Mouse (Mus musculus) ES-E14 (cell line): ENCODE measurements at regions not wholly inside any gene's neighbourhood (a gene's known extent, or its start where the extent isn't known, plus 50 kb on each side); places are given as distances from the start of the nearest gene placed in this dataset.
A peak's percentile ranks its signal among the peaks of the same experiment; 100 is the strongest.

Experiments used
- DNase-seq: peaks from one replicate; pipeline ENCODE4 v3.0.0-alpha.2; 2013; ENCODE audit warnings: low read depth, low spot score
- H3K27ac ChIP-seq: 2 replicates; pipeline ENCODE4 v1.5.1; 2012; ENCODE audit warnings: low read depth, mild to moderate bottlenecking, low read length, moderate library complexity, mixed read lengths; ENCODE audit not compliant: poor library complexity, insufficient read depth, severe bottlenecking
- H3K36me3 ChIP-seq: 2 replicates; pipeline ENCODE4 v1.6.1; 2012; ENCODE audit warnings: mild to moderate bottlenecking, low read length, moderate library complexity, mixed read lengths; ENCODE audit not compliant: control insufficient read depth, poor library complexity, insufficient read depth, severe bottlenecking
- H3K4me1 ChIP-seq, 2 experiments: fragments of 150-350 bp in 1 of 2; sonication (generic) in 1 of 2; 2 replicates each; pipeline ENCODE4 v1.6.1; 2012; ENCODE audit warnings: low read length in 2 of 2, mild to moderate bottlenecking in 1 of 2, mixed read lengths in 1 of 2; ENCODE audit not compliant: control insufficient read depth in 2 of 2, insufficient read depth in 2 of 2, poor library complexity in 1 of 2
- H3K4me3 ChIP-seq, 2 experiments: fragments of 150-350 bp in 1 of 2; sonication (generic) in 1 of 2; 2 replicates each; pipeline ENCODE4 v1.5.1; 2012; ENCODE audit warnings: low read length in 2 of 2, low read depth in 1 of 2, mild to moderate bottlenecking in 1 of 2, mixed read lengths in 1 of 2; ENCODE audit not compliant: insufficient read depth in 1 of 2, poor library complexity in 1 of 2, severe bottlenecking in 1 of 2
- H3K9ac ChIP-seq: 2 replicates; pipeline ENCODE4 v1.6.1; 2012; ENCODE audit warnings: low read depth, mild to moderate bottlenecking, low read length, mixed read lengths; ENCODE audit not compliant: poor library complexity, insufficient read depth, severe bottlenecking
- H3K9me3 ChIP-seq: fragments of 150-350 bp; sonication (generic); 2 replicates; pipeline ENCODE4 v1.6.1; 2012; ENCODE audit warnings: low read depth, mild to moderate bottlenecking, low read length; ENCODE audit not compliant: control insufficient read depth, insufficient read depth
- CHD2 ChIP-seq: IDR thresholded peaks from 2 replicates; pipeline ENCODE4 v1.6.1; 2014; ENCODE audit warnings: mild to moderate bottlenecking, low read depth, low read length, inconsistent platforms
- HCFC1 ChIP-seq: IDR thresholded peaks from 2 replicates; pipeline ENCODE4 v1.6.1; 2012; ENCODE audit warnings: low read length, inconsistent platforms, borderline replicate concordance; ENCODE audit not compliant: insufficient read depth
- MAFK ChIP-seq: IDR thresholded peaks from 2 replicates; pipeline ENCODE4 v1.6.1; 2014; ENCODE audit warnings: mild to moderate bottlenecking, low read depth, low read length, inconsistent platforms; ENCODE audit not compliant: insufficient read depth
- ZC3H11A ChIP-seq: IDR thresholded peaks from 2 replicates; pipeline ENCODE4 v1.6.1; 2012; ENCODE audit warnings: low read depth, mild to moderate bottlenecking, inconsistent platforms, low read length, borderline replicate concordance
- ZNF384 ChIP-seq: IDR thresholded peaks from 2 replicates; pipeline ENCODE4 v1.6.1; 2012; ENCODE audit warnings: low read depth, low read length, inconsistent platforms
- in situ Hi-C, 2 experiments: fragments of 600-800 bp; cut with MboI; formaldehyde crosslinking; loops; one replicate each; pipeline ENCODE4 v1.15.1; 2025; ENCODE audit warnings: low sequenced_read_pairs in 2 of 2, inconsistent platforms in 1 of 2; ENCODE audit not compliant: unreplicated experiment in 2 of 2

DNA sequence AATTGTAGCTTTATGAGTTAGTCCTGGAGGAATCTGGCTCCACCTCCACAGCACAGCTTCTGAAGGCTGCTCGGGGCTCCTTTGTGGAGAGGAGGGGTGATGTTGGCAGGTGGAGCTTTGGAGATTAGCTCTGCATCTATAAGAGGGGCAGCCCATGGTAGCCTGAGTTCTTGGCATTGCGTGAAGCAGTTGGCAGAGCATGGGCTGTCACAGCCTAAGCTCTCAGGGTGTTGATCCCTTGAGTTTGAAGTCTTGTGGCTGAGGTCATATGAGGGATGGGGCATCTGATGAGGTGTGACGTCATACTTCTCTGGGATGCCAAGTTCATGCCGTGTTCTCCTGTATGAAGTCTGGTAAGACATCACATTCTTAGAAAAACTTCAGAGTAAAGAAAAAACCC lies 109.5 kb downstream of the Sec23ip start:
- Histone ChIP-seq H3K9ac (no peak overlapping the region), H3K36me3 (no peaks in the 10 kb centered on the region), H3K27ac (no peak overlapping the region), H3K9me3 (no peaks in the 10 kb centered on the region), H3K4me1 (no peaks in the 10 kb centered on the region), H3K4me3 (no peak overlapping the region)
- DNase-seq = no peak
- in situ Hi-C loops = no loop called here
- TF ChIP-seq ZNF384 (no peak), HCFC1 (no peak), CHD2 (no peak), ZC3H11A (no peak), MAFK (no peak)

DNA sequence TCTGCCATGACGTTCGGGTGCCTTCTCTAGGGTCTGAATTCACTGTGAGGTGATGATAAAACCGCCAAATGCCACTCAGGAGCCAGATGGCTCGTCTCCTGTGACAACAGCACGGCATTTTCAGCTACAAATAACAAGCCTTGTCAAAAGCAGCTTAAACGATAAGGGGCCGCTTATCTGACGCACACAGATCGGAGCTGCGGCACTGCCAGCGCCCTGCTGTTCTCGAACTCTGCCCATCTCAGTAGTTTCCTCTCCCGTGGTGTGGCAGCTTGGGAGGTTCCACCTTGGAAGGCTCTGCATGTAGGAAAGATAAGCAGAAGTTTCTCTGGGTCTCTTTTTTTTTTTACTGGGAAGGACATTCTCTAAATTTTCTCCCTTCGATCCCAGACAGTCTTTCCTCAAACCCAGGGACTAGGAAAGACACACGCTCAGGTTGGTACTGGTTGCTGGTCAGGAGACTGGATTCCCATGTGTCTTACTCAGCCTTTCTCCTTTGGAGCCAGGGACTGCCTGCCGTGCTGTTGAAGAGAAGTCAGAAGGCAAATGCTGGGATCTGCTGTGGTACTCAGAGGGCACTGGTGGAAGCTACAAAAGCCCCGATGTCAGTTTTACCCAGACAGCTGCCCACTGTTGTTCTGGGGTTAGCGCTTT lies 110.1 kb downstream of the Sec23ip start:
- in situ Hi-C loops = no loop called here
- Histone ChIP-seq H3K4me1 (no peaks in the 10 kb centered on the region), H3K36me3 (no peaks in the 10 kb centered on the region), H3K9ac (no peak overlapping the region), H3K9me3 (no peaks in the 10 kb centered on the region), H3K27ac (no peak overlapping the region), H3K4me3 (no peak overlapping the region)
- TF ChIP-seq ZNF384 = no peak
- TF ChIP-seq ZC3H11A = no peak
- TF ChIP-seq MAFK = no peak
- TF ChIP-seq HCFC1 = no peak
- TF ChIP-seq CHD2 = no peak
- no peak for DNase-seq

DNA sequence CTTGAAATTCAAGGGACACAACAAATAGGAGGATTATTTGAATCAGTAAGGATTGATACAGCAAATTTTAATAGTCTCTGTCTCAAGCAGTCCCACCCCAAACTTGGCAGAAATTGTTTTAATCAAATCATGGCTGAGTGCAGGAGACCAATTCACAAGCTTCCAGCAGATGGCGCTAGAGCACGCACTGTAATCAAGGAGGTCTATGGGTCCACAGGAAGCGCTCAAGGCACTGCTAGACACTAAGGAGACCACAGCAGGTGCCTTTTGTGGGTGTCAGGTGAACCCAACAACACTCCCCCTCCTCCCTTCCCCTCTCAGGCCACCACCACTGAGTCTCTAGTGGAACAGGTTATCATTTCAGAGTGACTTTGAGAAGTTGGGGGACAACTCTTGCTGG lies 115.4 kb downstream of the Sec23ip start:
- DNase-seq = peak; percentile 75
- H3K9me3 ChIP-seq = no peaks in the 10 kb centered on the region
- no peak overlapping the region for H3K4me3 ChIP-seq
- in situ Hi-C loops = no loop called here
- no peak overlapping the region for H3K27ac ChIP-seq
- no peaks in the 10 kb centered on the region for H3K36me3 ChIP-seq
- H3K4me1 ChIP-seq = no peaks in the 10 kb centered on the region
- no peak overlapping the region for H3K9ac ChIP-seq
- TF ChIP-seq ZC3H11A = peak; percentile 76; the same call in 1 of the 2 replicates
- no peak for TF ChIP-seq MAFK

DNA sequence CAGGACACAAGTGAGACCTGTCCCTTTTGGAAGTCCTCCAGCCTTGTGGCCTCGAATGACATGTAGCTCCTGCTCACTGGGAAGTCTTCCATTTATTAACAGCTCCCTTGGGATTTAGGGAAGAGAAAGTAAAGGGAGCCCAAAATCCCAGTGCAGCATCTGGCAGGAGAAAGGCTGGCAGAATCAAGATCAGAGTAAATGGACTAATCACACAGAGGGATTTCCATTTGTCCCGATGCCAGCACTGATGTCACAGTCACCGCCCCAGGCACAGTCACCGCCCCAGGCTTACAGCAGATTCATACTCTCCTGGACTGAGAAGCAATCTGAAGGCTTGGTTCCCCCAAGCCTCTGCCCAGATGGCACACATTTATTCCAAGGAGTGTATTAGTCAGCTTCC lies 116.0 kb downstream of the Sec23ip start:
- DNase-seq = no peak
- Histone ChIP-seq H3K4me3 (no peak overlapping the region), H3K4me1 (no peaks in the 10 kb centered on the region), H3K9ac (no peak overlapping the region), H3K9me3 (no peaks in the 10 kb centered on the region), H3K36me3 (no peaks in the 10 kb centered on the region), H3K27ac (no peak overlapping the region)
- TF ChIP-seq CHD2 (no peak), MAFK (no peak), ZNF384 (no peak), HCFC1 (no peak), ZC3H11A (no peak)
- in situ Hi-C loops = no loop called here

DNA sequence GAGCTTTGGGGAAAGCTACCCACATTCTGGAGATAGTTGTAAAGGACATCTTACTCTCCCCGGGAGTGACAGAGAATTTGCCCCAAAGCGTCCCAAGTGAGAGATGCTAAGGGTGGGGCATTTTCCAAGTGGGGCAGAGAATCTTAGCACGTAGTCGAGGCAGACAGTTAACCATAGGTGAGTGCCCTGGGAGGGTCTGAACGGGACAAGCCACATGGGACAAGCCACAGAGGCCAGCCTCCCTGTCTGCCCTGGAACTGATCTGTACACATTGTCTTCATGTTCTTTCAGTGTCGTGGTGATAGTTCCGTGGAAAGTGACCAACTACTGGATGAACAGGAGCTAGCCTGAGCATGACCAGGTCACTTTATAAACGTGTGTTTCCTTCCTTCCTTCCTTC lies 116.6 kb downstream of the Sec23ip start:
- no peaks in the 10 kb centered on the region for H3K9me3 ChIP-seq
- no peak overlapping the region for H3K9ac ChIP-seq
- H3K4me3 ChIP-seq = no peak overlapping the region
- H3K4me1 ChIP-seq = no peaks in the 10 kb centered on the region
- no peak for TF ChIP-seq CHD2
- no peak for TF ChIP-seq MAFK
- TF ChIP-seq ZNF384 = no peak
- no peak for TF ChIP-seq HCFC1
- no peak for TF ChIP-seq ZC3H11A
- no peaks in the 10 kb centered on the region for H3K36me3 ChIP-seq
- in situ Hi-C loops = no loop called here
- no peak overlapping the region for H3K27ac ChIP-seq
- no peak for DNase-seq
